Mouse (Mus musculus): ENCODE measurements around the gene Ropn1l.

GRCm38 (mm10) chr15:31417409-31417795 lies 36.1 kb downstream of the Ropn1l start:
- no peak for TF ChIP-seq CTCF (IDR thresholded peaks at IDR 0.05; ENCODE audit: borderline replicate concordance, extremely low read depth, insufficient read depth, insufficient read length)
- TF ChIP-seq POLR2A (IDR thresholded peaks at IDR 0.05; ENCODE audit: borderline replicate concordance, extremely low read depth, insufficient read depth, insufficient read length, poor library complexity, severe bottlenecking), result no peak

Measured in brain, embryonic 14.5 days (tissue).